Mouse (Mus musculus) T-helper 17 cell (primary cell): ENCODE data around the gene Slc7a1.

Experiments used
- in situ Hi-C, 2 experiments: fragments of 300-600 bp; cut with MboI, MseI; formaldehyde crosslinking; loops; 1 replicate in 1 of 2; 2 replicates in 1 of 2; pipeline ENCODE4 v1.15.1; 2025; ENCODE audit warnings: high pct_unique_total_duplicates in 2 of 2

Slc7a1 gene

GRCm38 (mm10) chr5:148393316-148393715, 6.4 kb downstream of the Slc7a1 start:
- in situ Hi-C loops, result loop anchor here in 1 of 2 experiments (10.0 to 25.0 kb wide), 2 partner anchors 969 to 1244 kb away; partner anchors contain the start of gene Hsph1

- in situ Hi-C loops, result loop anchor here in 1 of 2 experiments (10.0 to 25.0 kb wide), 2 partner anchors 968 to 1244 kb away; partner anchors contain the start of gene Hsph1
Measured at GRCm38 (mm10) chr5:148392831-148393230, 6.9 kb downstream of the Slc7a1 start.

GRCm38 (mm10) chr5:148389007-148389970, 10.4 kb downstream of the Slc7a1 start:
- in situ Hi-C loops, result loop anchor here (10.0 to 25.0 kb wide), 2 partner anchors 826 to 1248 kb away; partner anchors contain the start of gene Hsph1 (in 1 of the 2)

- in situ Hi-C loops, result loop anchor here (10.0 to 25.0 kb wide), 2 partner anchors 826 to 1249 kb away; partner anchors contain the start of gene Hsph1 (in 1 of the 2)
Measured at GRCm38 (mm10) chr5:148388251-148389006, 11.3 kb downstream of the Slc7a1 start.

GRCm38 (mm10) chr5:148387820-148388219, 11.9 kb downstream of the Slc7a1 start:
- in situ Hi-C loops, result loop anchor here (10.0 to 25.0 kb wide), 2 partner anchors 827 to 1249 kb away; partner anchors contain the start of gene Hsph1 (in 1 of the 2)

- in situ Hi-C loops, result loop anchor here (10.0 to 25.0 kb wide), 2 partner anchors 828 to 1251 kb away; partner anchors contain the start of gene Hsph1 (in 1 of the 2)
Measured at GRCm38 (mm10) chr5:148386471-148386870, 13.2 kb downstream of the Slc7a1 start.

- in situ Hi-C loops, result loop anchor here (10.0 to 25.0 kb wide), 2 partner anchors 830 to 1253 kb away; partner anchors contain the start of gene Hsph1 (in 1 of the 2)
Measured at GRCm38 (mm10) chr5:148384501-148385055, 15.1 kb downstream of the Slc7a1 start.

- in situ Hi-C loops, result loop anchor here (10.0 to 25.0 kb wide), 2 partner anchors 831 to 1253 kb away; partner anchors contain the start of gene Hsph1 (in 1 of the 2)
Measured at GRCm38 (mm10) chr5:148383841-148384500, 15.7 kb downstream of the Slc7a1 start.

- in situ Hi-C loops, result loop anchor here (10.0 to 25.0 kb wide), 2 partner anchors 834 to 1256 kb away; partner anchors contain the start of gene Hsph1 (in 1 of the 2)
Measured at GRCm38 (mm10) chr5:148381083-148381482, 18.6 kb downstream of the Slc7a1 start.

GRCm38 (mm10) chr5:148380246-148380504, 19.5 kb downstream of the Slc7a1 start:
- in situ Hi-C loops, result loop anchor here (10.0 to 25.0 kb wide), 2 partner anchors 835 to 1257 kb away; partner anchors contain the start of gene Hsph1 (in 1 of the 2)

GRCm38 (mm10) chr5:148379455-148380245, 20.1 kb downstream of the Slc7a1 start:
- in situ Hi-C loops, result loop anchor here (5.0 to 25.0 kb wide), 3 partner anchors 68 to 1258 kb away; partner anchors contain the start of gene Hsph1 (in 1 of the 2)

GRCm38 (mm10) chr5:148378707-148379106, 21.0 kb downstream of the Slc7a1 start:
- in situ Hi-C loops, result loop anchor here (5.0 to 25.0 kb wide), 2 partner anchors 69 to 1259 kb away; partner anchors contain the start of gene Hsph1 (in 1 of the 2)

GRCm38 (mm10) chr5:148378232-148378508, 21.5 kb downstream of the Slc7a1 start:
- in situ Hi-C loops, result loop anchor here (5.0 to 25.0 kb wide), 2 partner anchors 69 to 1259 kb away; partner anchors contain the start of gene Hsph1 (in 1 of the 2)

GRCm38 (mm10) chr5:148377439-148378231, 22.1 kb downstream of the Slc7a1 start:
- in situ Hi-C loops, result loop anchor here (5.0 to 25.0 kb wide), 2 partner anchors 70 to 1260 kb away; partner anchors contain the start of gene Hsph1 (in 1 of the 2)

- in situ Hi-C loops, result loop anchor here (5.0 to 25.0 kb wide), 2 partner anchors 71 to 1261 kb away; partner anchors contain the start of gene Hsph1 (in 1 of the 2)
Measured at GRCm38 (mm10) chr5:148376358-148376757, 23.3 kb downstream of the Slc7a1 start.

GRCm38 (mm10) chr5:148375480-148375879, 24.2 kb downstream of the Slc7a1 start:
- in situ Hi-C loops, result loop anchor here (5.0 to 25.0 kb wide), 2 partner anchors 72 to 1262 kb away; partner anchors contain the start of gene Hsph1 (in 1 of the 2)

GRCm38 (mm10) chr5:148373092-148373685, 26.5 kb downstream of the Slc7a1 start:
- in situ Hi-C loops, result no loop called here
